Mouse (Mus musculus) B cell, adult (primary cell): Measurements from ENCODE around the gene Fam171b. TPM values are rescaled to one million over a fixed set of nuclear protein-coding genes. Genes with fewer than 3 reads are reported as not detected.

ENCODE experiments used
- total RNA-seq: library from RNA; stranded (reverse); gene quantifications from 4 replicates; pipeline ENCODE4 v1.2.4, GENCODE M21; 2023; ENCODE audit not compliant: inconsistent age

Fam171b gene
- total RNA-seq: not detected in 4 replicates

DNA sequence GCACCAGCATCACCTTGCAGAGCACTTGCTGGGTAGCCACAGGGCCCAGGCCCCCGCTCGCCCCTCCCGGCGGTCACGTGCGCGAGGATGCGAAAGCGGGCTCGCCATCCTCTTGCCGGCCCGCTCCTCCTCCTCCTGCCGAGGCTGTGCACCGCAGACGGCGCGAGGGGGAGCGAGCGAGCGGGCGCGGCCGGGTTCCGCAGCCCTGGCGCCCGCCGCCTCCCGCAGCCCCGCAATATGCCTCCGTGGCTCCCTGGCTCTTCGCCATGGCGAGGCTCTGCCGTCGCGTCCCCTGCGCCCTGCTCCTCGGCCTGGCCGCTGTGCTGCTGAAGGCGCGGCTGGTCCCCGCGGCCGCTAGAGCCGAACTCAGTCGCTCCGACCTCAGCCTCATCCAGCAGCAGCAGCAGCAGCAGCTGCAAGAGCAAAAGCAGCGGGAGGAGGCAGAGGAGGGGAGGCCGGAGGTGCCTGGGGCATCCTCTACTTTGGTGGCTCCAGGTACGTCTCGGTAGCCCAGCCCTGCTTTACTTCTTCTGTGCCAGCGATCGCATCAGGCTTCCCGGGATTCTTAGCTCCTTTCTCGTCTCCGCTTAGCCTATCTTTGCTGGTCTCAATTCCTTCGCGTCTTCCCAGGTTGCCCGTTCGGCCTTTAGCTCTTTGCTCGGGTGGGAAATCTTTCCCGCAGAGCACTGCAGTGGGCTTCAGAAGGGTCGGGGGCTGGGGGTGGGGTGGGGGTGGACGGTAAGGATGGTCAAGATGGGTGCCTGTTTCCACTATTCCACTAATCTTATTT is at the start of gene Fam171b:
Gene Fam171b, plus strand, starts transcription at position 154 of the 790 bp plus-strand sequence.

Other genes starting within 250 kb of the Fam171b start
- gene Zc3h15, start 168.2 kb upstream of the Fam171b start, total RNA-seq: 107 to 128 TPM (median 118 TPM) in 4 replicates
- 48.2 to 53.6 TPM (median 51.2 TPM) in 4 replicates for gene Itgav, start 88.2 kb upstream of the Fam171b start, total RNA-seq
- gene Zswim2, start 128.6 kb downstream of the Fam171b start, total RNA-seq: not detected in 4 replicates
- 2.6 to 3.1 TPM (median 3.0 TPM) in 4 replicates for gene Gm13698, start 143.1 kb downstream of the Fam171b start, total RNA-seq
- gene Gm13693, start 148.9 kb downstream of the Fam171b start, total RNA-seq: 2.6 to 3.1 TPM (median 3.0 TPM) in 4 replicates
- 2.6 TPM in 1 of 4 replicates, not detected in the others for gene Gm13695, start 154.7 kb downstream of the Fam171b start, total RNA-seq
- gene Gm13696, start 160.5 kb downstream of the Fam171b start, total RNA-seq: 2.6 to 3.1 TPM (median 3.0 TPM) in 4 replicates
- gene Gm13694, start 166.3 kb downstream of the Fam171b start, total RNA-seq: 2.6 to 3.1 TPM (median 3.0 TPM) in 4 replicates
- 2.6 to 3.1 TPM (median 3.0 TPM) in 4 replicates for gene Gm13697, start 172.1 kb downstream of the Fam171b start, total RNA-seq
- 2.6 to 3.1 TPM (median 3.0 TPM) in 4 replicates for gene Gm13691, start 177.9 kb downstream of the Fam171b start, total RNA-seq